Comparison of ENCODE assay signal across 8 mouse cellular contexts in the genomic region with DNA sequence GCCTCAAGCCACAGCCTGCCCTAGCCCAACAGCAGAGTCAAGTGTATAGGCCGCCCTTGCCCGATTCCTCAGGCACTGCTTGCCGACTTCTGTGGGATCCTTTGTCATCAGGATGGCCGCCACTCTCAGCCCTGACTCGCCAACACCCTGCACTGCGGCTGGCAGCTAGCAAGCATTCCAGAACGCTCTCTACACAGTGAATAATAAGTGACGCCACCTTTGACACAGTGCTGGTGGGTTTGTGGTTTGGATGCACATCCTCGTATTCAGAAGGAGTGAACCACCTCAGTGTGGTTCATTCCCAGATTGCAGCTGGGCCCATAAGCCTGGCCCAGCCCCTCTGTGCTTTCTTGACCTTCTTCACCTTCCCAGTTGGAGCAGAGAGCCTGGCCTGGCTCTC. TPM values are rescaled to one million over a fixed set of nuclear protein-coding genes. Genes with fewer than 3 reads are reported as not detected.
A peak's percentile ranks its signal among the peaks of the same experiment; 100 is the strongest.
DNase-seq lines count a peak whose midpoint lies in the region; ATAC-seq and TF ChIP-seq lines count a peak whose summit lies in the region.

No protein-coding gene starts in this region.

- H3K4me1 ChIP-seq in kidney, adult 2 months (ENCODE audit: control insufficient read depth, insufficient read depth, low read length) = peaks cover 85% of the 10 kb centered on the region
- H3K4me1 ChIP-seq in kidney, embryonic 15.5 days = peaks cover 99% of the 10 kb centered on the region
- H3K4me1 ChIP-seq in heart, embryonic 13.5 days = peaks cover 100% of the 10 kb centered on the region
- peaks cover 43% of the 10 kb centered on the region for H3K4me1 ChIP-seq in intestine, postnatal 0 days (replicated peaks; ENCODE audit: control insufficient read depth, insufficient read depth, low read length)

- WGBS in kidney, adult 2 months = 52% methylated on average over 9 of the region's 9 CpGs
- WGBS in kidney, embryonic 15.5 days = 75% methylated on average over 9 of the region's 9 CpGs
- WGBS in heart, embryonic 13.5 days = 42% methylated on average over 9 of the region's 9 CpGs
- 71% methylated on average over 9 of the region's 9 CpGs for WGBS in intestine, postnatal 0 days

- TF ChIP-seq CTCF in kidney, adult 2 months (conservative IDR thresholded peaks at IDR 0.05; ENCODE audit: insufficient read depth, insufficient read length, low read depth, low read length) = no peak
- no peak for TF ChIP-seq CTCF in intestine, postnatal 0 days (IDR thresholded peaks at IDR 0.05; ENCODE audit: low read depth)

- no peak overlapping the region for H3K4me2 ChIP-seq in kidney, embryonic 15.5 days
- H3K4me2 ChIP-seq in heart, embryonic 13.5 days = no peak overlapping the region
- no peak overlapping the region for H3K4me2 ChIP-seq in intestine, postnatal 0 days (replicated peaks; ENCODE audit: low read depth)

- no peak for ATAC-seq in kidney, embryonic 15.5 days (replicated peaks; ENCODE audit: low FRiP score)
- ATAC-seq in heart, embryonic 13.5 days (ENCODE audit: extremely low read depth, insufficient number of reproducible peaks, low FRiP score, low TSS enrichment) = no peak
- ATAC-seq in megakaryocyte progenitor cell, adult 5-6 weeks (replicated peaks; ENCODE audit: poor library complexity) = no peak
- ATAC-seq in intestine, postnatal 0 days = no peak

- H3K36me3 ChIP-seq in kidney, adult 2 months (ENCODE audit: control insufficient read depth, insufficient read depth, low read length) = no peaks in the 10 kb centered on the region
- H3K36me3 ChIP-seq in kidney, embryonic 15.5 days = peaks cover 8% of the 10 kb centered on the region; the same call in 1 of the 2 replicates
- peaks cover 3% of the 10 kb centered on the region; the same call in 1 of the 2 replicates for H3K36me3 ChIP-seq in heart, embryonic 13.5 days
- peaks cover 4% of the 10 kb centered on the region; the same call in 1 of the 2 replicates for H3K36me3 ChIP-seq in intestine, postnatal 0 days (ENCODE audit: control insufficient read depth, insufficient read depth)

- DNase-seq in kidney, adult 2 months = no peak
- DNase-seq in Muller cell, postnatal 12 days (ENCODE audit: inconsistent ontology term) = peak; percentile 95
- peak; percentile 39 to 57 for DNase-seq in lung, postnatal 4 days
- no peak for DNase-seq in embryo, embryonic 9.5 days (ENCODE audit: extremely low spot score)

- H3K9me3 ChIP-seq in kidney, embryonic 15.5 days (replicated peaks) = no peaks in the 10 kb centered on the region
- H3K9me3 ChIP-seq in heart, embryonic 13.5 days = no peaks in the 10 kb centered on the region
- no peaks in the 10 kb centered on the region for H3K9me3 ChIP-seq in intestine, postnatal 0 days (ENCODE audit: control insufficient read depth)

- peak overlapping the region; percentile 54 for H3K27ac ChIP-seq in kidney, adult 2 months (ENCODE audit: insufficient read depth, low read depth, low read length)
- H3K27ac ChIP-seq in kidney, embryonic 15.5 days = no peak overlapping the region
- peak overlapping the region; percentile 81 for H3K27ac ChIP-seq in heart, embryonic 13.5 days (replicated peaks)
- no peak overlapping the region; the same call in 1 of the 2 replicates for H3K27ac ChIP-seq in intestine, postnatal 0 days (ENCODE audit: low read depth, low read length)

- H3K9ac ChIP-seq in kidney, embryonic 15.5 days = no peak overlapping the region; the same call in 1 of the 2 replicates
- H3K9ac ChIP-seq in heart, embryonic 13.5 days = peak overlapping the region; percentile 70
- no peak overlapping the region for H3K9ac ChIP-seq in intestine, postnatal 0 days (ENCODE audit: low read depth, low read length)

- H3K27me3 ChIP-seq in kidney, adult 2 months (replicated peaks; ENCODE audit: control insufficient read depth, insufficient read depth, low read length) = no peaks in the 10 kb centered on the region
- H3K27me3 ChIP-seq in kidney, embryonic 15.5 days = no peaks in the 10 kb centered on the region
- H3K27me3 ChIP-seq in heart, embryonic 13.5 days (replicated peaks) = no peaks in the 10 kb centered on the region
- no peaks in the 10 kb centered on the region for H3K27me3 ChIP-seq in intestine, postnatal 0 days (replicated peaks; ENCODE audit: control insufficient read depth, insufficient read depth, low read length)

- TF ChIP-seq POLR2A in kidney, adult 2 months (IDR thresholded peaks at IDR 0.05; ENCODE audit: low read depth, low read length) = no peak

- H3K4me3 ChIP-seq in kidney, adult 2 months (ENCODE audit: insufficient read depth, low read depth, low read length) = no peak overlapping the region
- H3K4me3 ChIP-seq in kidney, embryonic 15.5 days (replicated peaks) = no peak overlapping the region
- H3K4me3 ChIP-seq in heart, embryonic 13.5 days = no peak overlapping the region
- H3K4me3 ChIP-seq in intestine, postnatal 0 days (ENCODE audit: low read depth, low read length) = no peak overlapping the region

RNA-seq across cellular contexts. Expression of a gene that starts 17.1 kb away (rescaled TPM):
- polyA plus RNA-seq in kidney, adult 2 months (2012; rRNA removed) = 37.8 and 42.6 TPM in 2 replicates
- 41.8 and 47.3 TPM in 2 replicates for polyA plus RNA-seq in kidney, embryonic 15.5 days (2015; fragmentation: Nextera tagmentation; extraction: Ambion mirVana)
- polyA plus RNA-seq in heart, embryonic 13.5 days (2015; fragmentation: Nextera tagmentation; extraction: Ambion mirVana) = 25.1 and 25.7 TPM in 2 replicates
- 70.0 and 79.1 TPM in 2 replicates for total RNA-seq in megakaryocyte progenitor cell, adult 5-6 weeks (2015)
- 8.2 and 9.3 TPM in 2 replicates for total RNA-seq in megakaryocyte progenitor cell, adult 5-6 weeks (2017)
- polyA plus RNA-seq in intestine, postnatal 0 days (2015; fragmentation: Nextera tagmentation; extraction: Ambion mirVana) = 12.4 and 13.5 TPM in 2 replicates

Comparison
In these comparisons a context has a peak if more than half of its experiments do, and no peak if none do; other contexts are left out.
1. H3K27ac ChIP-seq: peak in kidney, adult 2 months (single experiment) and heart, embryonic 13.5 days (single experiment); none in kidney, embryonic 15.5 days (single experiment) and intestine, postnatal 0 days (single experiment).
2. DNase-seq: peak in Muller cell, postnatal 12 days (single experiment) and lung, postnatal 4 days (2 of 2); none in kidney, adult 2 months (single experiment) and embryo, embryonic 9.5 days (single experiment).